Mouse (Mus musculus): Measurements from ENCODE around the gene Hjurp.
"Not testable (repeated sequence)": the region's sequence is repeated elsewhere in the genome, so short reads cannot be mapped to it uniquely, and the experiment has no call there.

Gene Hjurp

DNA sequence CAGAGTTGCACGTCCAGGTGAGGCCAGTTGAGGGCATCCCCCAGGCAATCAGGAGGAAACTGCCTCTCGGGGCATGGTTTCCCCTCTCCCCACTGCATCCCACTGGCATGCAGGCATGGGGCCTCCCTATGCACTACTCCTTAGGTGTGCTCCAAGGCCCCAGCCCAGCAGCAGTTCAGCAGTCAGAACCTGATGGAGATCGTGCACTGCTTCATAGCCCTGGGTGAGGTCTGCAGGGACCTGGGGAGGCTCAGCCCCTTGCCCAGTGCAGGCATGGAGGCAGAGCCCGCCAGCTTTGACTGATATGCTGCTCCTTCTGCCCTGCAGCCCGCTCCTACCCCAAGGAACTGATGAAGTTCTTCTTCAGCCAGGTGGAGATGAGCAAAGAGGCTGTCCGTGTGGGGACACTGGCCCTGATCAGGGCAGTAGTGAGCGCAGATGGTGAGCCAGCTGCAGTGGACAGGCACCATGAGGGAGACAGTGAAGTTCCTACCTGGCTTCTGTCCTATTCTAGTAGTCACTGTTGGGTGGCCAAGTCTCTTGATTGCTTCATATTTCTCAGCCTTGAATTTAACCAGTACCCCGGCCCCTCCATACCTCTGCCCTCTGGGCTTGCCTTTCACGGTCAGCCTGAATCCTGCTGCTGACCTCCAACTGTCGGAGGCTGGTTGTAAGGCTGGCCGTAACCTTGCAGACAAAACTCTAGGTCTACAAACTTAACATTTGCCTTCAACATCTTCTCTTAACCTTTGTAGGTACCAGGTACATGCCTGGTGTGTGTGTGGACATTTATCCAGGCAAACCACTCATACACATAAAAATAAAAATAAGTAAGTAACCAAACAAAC lies 42.2 kb downstream of the Hjurp start:
- DNase-seq, result no peak

DNA sequence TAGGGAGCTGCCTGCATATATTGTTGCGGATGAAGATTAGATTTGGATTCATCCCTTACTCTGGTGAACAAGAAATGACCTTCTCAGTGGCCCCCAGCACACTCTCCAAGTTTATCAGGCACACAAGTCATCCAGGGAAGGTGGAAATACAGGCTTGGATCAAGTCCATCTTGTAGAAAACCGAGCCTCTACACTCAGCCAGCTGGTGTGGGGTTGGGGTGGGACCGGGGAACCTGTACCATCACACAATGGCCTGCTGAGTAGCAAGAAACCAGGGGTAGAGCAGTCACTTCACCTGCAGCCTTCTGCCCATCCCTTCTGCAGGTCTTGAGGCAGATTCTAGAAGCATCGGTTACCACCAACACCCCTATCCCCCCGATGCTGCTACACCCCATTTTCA lies 42.8 kb downstream of the Hjurp start:
- DNase-seq, result no peak

DNA sequence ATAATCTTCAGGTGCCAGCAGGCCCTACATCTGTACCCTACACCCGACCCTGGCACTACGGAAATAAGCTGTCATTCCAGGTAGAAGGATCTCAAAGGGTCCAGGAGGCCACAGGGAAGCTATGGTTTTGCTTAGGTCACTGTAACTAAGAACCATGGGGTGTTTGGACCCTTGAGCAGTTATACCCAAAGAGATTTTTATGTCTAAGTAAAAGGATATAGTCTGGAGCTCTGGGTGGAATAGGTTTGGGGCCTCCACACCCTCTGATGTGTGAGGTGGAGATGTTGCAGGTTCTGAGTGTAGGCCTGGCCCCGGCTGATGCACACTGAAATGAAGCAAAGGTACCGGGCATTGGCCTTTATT lies 43.2 kb downstream of the Hjurp start:
- DNase-seq, result no peak

DNA sequence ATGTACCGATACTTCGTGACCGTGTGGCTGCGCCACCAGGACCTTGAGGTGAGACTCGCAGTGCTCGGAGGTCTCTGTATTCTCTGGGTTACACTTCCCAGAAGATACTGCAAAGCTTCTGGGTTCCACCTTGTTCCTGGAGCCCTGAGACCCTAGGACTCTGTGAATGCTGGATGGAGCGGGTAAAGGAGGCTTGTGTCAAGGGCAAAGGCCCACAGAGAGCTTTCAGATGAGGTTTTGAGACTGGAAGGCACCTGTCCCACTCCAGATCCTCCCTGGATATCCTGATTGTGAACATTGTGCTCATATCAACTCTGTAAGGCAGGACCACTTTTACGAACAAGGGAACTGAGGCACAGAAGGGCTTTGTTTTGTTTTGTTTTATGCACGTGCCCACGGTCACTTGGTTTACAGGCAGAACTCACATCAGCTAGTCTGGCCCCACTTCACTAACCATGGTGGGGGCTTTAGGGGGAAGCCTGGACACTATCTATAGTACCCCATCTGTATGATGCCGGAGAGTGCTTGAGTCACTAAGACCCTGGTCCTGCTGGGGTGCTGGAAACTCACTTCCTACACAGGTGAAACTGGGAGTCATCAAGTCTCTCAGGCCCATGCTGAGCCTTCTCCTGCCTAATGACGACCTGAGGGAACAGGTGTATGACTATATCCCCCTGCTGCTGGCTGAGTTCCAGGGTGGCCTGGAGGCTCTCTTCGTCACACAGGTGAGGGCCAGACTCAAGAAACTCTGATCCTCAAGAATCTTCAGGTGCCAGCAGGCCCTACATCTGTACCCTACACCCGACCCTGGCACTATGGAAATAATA lies 43.8 kb downstream of the Hjurp start:
- DNase-seq, result no peak

DNA sequence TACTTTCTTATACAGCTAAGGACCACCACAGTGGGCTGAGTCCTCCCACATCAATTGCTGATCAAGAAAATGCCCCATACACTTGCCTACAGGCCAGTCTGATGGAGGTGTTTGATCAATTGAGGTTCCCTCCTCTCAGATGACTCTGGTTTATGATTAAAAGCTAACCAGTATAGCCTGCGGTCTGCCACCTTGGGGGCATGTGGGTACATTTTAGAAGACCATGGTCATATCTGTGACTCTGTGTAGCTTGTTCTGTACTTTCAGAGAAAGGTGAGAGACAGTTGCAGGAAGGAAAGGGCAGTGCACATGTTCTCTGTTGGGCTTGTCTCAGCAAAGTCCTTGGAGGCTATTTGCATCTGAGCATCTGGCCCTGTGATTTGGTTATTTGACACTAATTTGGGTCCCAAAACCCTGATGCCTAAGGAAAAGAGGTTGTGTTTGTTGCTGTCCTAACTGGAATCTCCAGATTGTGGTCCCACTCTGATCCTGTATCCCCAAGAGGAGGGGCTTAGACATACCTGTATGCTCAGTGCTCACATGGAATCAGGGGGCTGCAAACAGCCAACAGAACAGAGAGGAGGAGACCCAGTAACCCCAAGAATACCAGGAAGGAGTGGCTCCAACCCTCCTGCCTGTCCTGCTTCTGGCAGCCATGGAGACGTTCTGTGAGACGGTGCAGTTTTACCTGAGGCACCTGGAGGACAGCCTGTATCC lies 44.6 kb downstream of the Hjurp start:
- DNase-seq, result no peak

DNA sequence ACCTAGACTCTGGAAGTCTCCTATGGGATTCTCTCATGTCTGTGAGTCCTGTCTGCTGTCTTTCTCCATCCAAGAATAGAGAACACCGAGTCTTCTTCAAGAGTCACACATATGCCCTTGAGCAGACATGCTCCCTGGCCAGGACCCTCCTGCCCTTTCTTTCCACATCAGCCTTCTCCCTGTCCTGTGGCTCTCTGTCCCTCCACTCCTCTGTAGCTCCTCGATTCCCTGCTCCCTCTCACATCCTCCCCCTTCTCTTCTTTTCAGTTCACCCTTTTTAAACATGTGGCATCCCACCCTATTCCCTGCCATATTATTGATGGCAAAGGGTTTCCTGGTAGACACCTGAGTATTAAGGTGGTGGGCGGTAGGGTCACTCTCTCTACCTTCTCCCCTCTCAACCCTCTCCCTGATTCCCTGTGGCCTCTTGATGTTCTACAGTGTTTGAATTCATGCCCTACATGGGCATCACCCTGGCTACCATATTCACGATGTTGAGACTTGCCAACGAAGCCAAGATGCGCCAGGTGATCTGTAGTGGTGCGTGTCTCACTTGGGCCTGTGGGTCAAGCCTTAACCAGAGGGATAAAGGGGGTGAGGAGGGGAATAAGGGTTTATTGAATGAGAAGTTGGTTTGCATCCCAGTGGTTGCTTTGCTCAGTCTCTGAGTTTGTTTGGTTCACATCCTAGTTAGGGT lies 45.5 kb downstream of the Hjurp start:
- DNase-seq, result no peak

DNA sequence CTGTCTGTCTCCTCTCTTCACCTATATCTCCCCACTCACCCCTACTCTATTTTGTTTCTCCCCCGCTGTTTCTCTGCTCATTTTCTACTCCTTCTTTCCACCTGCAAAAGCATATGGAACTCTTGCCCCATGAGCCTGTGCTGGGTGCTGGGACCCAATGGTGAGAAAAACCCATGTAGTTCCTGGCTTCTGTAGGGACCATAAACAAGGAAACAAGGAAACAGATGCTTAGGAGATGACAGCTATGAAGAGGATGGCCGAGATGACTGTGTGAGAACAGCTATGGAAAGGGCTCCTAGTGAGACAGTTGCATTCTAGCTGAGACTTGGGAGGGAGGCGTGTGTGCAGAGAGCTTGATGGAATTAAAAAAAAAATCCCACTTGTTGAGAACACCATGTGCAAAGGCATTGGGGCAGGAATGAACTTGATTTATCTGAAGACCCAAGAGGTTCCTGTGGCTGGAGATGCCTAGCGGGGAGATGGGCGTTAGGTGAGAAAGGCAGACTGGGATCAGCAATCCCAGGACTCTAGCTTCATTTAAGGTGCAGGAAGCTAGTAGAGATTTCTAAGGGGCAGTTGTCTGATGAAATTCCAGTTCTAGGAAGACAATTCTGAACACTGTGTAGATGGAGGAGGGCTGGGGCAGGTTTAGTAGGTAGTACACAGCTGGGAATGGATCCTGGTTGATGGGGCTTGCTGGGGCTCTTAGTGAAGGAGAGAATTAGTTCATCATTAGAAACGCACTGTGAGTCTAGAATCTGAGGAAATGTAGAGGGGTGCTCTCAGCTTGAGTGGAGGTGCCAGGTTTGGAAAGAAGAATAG lies 46.2 kb downstream of the Hjurp start:
- no peak for DNase-seq

DNA sequence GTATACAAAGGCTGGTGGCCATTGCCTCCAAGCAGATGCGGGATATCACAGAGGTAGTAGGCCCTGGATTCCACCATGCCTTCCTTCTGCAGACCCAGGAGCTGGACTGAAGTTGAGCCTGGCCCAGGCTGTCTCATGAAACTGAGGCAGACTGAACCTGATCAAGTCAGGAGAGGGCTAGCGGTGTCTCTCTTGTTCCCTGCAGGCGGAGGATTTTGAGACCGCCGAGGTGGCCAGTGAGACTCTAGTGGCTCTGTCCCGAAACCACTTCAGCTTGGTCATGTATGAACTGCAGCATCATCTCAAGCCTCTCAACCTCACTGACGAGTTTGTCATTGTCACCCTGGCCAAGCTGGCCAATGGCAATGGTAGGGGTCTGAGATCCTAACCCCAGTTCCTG lies 47.0 kb downstream of the Hjurp start:
- DNase-seq, result no peak

DNA sequence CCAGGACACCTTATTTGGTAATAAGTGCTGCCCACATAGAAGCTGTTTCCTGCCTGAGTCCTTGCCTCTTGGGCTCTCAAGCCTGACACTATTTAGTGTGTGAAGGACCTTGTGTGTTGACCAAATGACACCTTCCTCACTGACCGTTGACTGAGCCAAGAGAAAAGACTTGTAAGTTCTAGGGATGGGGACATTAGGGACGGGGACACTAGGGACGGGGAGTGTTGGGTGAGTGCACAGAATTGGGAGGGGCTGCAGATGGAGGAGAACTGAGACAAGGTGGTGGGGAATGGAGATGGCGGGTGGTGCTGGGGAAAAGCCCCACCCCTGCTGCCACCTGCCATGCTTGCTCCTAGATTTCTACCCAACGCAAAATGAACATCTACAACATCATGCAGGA lies 47.4 kb downstream of the Hjurp start:
- DNase-seq, result no peak

DNA sequence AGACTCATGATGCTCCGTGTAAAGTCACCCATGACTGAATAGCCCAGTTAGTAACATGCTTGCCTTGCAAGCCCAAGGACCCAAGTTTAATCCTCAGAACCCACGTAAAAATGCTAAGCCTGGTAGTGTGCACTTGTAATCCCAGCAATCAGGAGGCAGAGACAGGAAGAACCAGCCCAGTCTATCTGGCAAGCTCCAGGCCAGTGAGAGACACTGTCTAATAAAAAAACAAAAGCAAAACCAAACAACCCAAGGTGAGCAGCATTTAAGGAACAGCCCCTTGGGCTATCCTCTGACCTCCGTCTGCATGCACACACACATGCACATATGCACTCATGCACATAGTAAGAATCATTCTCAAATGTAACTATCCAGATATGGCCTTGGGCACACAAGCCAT lies 47.9 kb downstream of the Hjurp start:
- DNase-seq, result no peak

DNA sequence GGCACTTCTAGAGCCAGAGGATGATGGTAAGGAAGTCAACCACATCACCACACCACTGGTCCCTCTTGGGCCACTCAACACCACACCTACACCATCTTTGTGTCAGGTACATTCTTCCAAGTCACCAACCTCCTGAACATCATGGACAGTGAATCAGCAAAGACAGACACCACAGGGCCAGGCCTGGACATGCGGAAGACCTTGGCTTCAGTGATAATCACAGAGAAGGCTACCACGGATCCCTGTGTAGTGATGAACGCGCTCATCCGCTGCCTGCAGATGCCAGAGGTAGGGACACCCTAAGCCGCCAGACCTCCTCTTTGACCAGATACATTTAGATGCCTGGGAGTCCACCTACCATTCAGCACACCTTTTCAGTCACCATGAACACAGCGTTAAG lies 49.3 kb downstream of the Hjurp start:
- DNase-seq, result no peak

DNA sequence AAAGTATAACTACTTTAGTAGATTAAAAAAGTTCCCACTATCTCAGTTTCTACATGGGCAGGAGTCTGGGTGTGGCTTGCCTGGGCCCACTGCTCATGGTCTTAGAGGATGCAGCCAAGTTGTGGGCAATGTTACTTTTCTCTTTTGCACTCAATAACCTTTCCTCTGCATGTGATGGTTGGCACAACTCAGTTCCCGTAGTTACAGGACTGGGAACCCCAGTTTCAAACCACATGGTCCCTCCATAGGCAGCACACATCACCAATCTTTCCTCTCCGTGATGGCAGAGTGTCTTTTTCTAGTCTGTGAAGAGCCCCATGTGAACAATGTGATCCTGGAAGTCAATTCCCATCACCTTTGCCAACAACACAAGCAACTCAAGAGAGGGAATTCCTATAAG lies 50.0 kb downstream of the Hjurp start:
- no peak for DNase-seq

DNA sequence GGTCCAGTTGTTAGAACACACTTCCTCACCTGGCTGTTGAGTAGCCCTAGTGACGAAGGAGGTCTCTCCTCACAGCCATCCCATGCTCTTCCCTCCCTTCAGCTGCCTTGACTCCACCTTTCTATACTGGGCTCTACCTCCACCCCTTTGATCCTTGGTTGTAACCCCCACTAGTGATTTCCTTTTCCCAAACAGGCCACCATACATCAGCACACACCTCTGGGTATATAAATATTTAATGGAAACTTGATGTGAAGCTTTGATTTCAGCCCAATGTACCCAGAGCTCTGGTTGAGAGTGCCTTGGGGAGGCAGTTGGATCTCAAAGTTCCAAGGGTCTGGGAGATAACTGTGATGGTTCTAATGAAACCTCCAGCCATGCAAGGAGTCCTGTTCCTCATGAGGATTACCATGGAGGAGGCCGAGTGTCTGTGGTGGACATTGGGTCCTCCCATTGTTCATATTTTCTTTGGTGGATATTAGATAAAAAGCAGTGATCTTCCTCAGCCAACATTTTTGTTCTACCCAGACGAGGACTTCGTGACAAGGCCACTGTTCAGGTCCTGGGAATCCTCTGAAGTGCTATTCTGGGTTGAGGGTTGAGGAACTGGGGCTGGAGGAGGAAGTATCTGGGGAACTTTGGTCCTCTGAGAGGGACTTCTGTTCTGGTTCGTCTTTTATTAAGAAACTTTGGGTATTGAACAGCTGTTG lies 50.6 kb downstream of the Hjurp start, which contains the start of gene Mroh2a:
Mroh2a (plus strand) TSS at position 317 of the 710 bp plus-strand sequence.
- no peak for DNase-seq

DNA sequence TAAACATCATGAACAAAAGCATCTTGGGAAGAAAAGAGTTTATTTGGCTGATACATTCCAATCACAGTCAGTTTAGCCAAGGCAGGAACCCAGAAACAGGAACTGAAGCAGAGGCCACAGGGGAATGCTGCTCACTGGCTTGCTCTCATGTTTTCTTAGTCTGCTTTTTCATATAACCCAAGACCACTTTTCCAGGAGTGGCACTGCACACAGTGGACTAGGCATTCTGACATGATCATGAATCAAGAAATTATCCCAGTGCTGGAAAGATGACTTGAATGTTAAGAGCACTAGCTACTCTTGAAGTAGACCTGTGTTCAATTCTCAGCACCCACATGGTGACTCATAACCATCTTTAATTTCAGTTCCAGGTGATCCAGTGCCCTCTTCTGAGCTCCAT lies 51.7 kb downstream of the Hjurp start:
- no peak for DNase-seq

DNA sequence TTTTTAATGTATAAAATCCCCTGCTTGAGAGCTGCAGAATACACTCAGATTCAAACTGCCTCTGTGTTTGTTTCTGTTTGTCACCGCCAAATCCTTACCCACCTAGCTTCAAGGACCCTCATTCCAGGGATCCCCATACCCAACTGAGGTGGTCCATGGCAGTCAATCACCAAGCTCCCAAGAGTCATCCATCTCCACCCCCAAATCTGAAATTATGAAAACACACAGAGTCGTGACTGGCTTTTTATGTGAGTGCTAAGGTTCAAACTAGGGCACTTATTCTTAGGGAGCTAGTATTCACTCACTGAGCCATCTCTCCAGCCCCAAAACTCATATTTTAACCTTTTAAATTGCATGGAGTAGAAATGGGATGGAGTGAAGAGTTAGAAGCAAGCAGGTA lies 52.1 kb downstream of the Hjurp start:
- not testable (repeated sequence) for DNase-seq

DNA sequence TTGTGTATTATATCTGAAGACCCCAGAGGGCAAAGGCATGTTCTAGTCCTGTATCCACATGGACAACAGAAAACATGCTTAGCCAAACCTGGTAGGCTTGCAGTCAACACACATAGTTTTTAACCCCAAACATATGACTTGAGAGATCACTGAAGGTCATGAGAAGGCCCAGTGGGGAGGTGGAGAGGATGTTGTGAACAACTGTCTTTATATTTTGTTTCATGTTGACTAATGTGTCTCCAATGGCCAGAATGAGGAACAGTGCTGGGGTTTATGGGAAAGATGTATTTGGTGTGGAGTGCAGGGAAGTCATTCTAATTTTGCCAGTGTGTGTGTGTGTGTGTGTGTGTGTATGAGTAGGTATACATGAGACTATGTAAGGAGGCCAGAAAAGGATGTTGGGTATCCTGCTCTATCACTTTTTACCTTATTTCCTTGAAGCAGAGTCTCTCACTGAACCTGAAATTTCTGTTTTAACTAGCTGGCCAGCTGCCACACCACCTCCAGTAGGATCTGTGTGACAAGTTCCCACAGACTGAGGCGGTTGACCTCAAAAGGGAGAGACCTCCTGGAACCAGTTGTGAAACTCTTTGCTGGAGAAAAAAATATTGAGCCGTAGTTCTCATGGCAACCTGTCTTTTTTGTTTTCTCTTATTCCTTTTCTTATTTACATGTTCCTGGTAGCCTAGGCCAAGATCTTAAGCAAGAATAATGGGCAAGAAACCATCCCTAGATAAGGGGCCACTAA lies 53.2 kb downstream of the Hjurp start:
- DNase-seq, result no peak

DNA sequence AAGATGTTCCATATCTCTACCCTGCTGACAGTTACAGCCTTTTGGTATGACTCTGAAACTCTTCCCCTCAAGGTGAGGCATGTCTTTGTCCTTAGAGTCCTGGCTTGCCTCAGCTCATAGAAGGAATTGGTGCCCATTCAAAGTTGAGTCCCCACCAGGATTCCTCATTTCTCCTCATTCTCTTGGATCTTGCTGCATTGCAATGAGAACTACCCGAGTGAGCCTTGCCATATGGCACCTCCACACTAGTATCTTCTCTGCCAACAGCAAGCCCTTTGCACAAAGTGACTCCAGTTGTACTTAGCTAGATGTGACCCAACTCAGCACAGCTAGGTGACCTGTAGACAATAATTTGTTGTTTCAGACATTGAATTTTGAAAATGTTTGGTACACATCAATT lies 53.8 kb downstream of the Hjurp start:
- DNase-seq, result no peak

DNA sequence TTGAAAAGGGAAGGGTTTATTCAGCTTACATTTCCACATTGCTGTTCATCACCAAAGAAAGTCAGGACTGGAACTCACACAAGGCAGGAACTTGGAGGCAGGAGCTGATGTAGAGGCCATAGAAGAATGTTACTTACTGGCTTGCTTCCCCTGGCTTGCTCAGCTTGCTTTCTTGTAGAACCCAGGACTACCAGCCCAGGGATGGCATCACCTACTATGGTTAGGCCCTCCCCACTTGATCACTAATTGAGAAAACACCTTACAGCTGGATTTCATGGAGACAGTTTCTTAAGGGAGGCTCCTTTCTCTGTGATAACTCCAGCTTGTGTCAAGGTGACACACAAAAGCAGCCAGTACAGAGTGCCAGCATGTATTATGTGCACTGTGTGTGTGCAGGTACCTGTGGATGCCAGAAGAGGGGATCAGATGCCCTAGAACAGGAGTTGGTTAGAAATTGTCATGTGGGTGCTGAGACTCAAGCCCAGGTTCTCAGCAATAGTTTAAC lies 54.4 kb downstream of the Hjurp start:
- DNase-seq, result not testable (repeated sequence)

DNA sequence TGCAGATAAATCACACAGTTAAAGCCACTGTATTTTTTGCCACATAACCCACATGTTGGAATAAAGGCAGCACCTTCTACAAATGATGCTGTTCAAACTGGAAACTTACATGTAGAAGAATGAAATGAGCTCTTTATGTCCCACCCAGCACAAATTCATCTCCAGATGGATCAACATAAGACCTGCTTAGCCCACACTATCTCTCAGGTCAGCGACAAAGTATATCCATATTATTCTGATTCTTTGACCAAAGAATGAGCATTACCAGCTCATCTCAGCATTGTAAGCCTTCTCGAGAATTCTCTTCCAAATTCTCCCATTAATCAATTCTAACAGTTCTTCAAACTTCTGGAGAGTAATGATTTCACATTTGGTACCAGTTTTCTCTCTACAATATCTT lies 55.2 kb downstream of the Hjurp start:
- DNase-seq, result no peak

DNA sequence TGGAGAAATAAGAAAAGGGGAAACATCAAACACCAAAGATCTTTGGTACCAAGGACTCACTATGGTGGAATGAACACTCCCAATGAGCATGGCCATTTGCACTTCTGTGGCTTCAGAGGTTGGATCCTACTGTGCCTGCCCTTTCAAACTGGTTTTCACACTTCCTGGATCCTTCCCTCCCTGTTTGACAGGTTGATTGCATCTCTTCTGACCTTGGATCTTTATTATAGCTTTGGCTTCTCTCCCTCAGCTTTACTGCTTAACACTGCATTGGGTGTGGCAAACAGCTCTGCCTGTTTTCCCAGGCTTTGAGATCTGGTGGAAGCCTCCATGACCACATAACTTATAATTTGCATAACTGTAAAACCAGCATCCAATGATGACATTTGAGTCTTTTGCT lies 57.1 kb downstream of the Hjurp start:
- DNase-seq, result no peak
